Mouse (Mus musculus) embryonic stem cell, embryonic (primary cell): ENCODE results near the gene Gm8362.
"Not testable (repeated sequence)": the region's sequence is repeated elsewhere in the genome, so short reads cannot be mapped to it uniquely, and the experiment has no call there.

Experiments used
- CTCF ChIA-PET, 4 experiments: fragments of 300-600 bp in 2 of 4; fragments of 350-600 bp in 2 of 4; sonication (Branson Sonifier 250); formaldehyde crosslinking; loops; one replicate each; lab custom pipeline; 2022; ENCODE audit warnings: inconsistent platforms in 2 of 4; lab: Charles Lee
- POLR2A ChIA-PET, 4 experiments: fragments of 300-600 bp in 2 of 4; fragments of 350-600 bp in 2 of 4; sonication (Branson Sonifier 250); formaldehyde crosslinking; loops; one replicate each; lab custom pipeline; 2022; ENCODE audit warnings: antibody characterized with exemption in 4 of 4, inconsistent platforms in 1 of 4; lab: Charles Lee

The Gm8362 gene

DNA sequence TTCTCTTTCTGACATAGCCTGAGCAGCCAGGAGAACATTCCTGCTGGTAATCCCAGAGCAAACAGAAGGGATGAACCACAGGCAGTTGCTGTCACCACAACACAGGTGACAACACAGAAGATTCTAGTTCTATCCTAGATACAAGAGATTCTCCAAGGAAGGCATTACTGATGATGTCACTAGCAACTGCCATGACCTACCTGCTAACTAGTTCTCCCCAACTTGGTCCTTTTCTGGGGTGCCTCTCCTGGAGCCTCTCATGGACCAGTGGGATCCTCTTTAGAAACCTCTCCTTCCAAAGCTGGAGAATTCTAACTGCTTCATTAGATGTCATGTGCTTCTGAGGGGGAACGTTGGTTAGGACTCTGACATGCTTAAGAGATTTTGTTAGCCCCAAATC, at the start of gene Gm8362:
Gene Gm8362, minus strand, starts transcription at position 101 of the 400 bp plus-strand sequence.
- CTCF ChIA-PET, POLR2A ChIA-PET: not testable (repeated sequence)

DNA sequence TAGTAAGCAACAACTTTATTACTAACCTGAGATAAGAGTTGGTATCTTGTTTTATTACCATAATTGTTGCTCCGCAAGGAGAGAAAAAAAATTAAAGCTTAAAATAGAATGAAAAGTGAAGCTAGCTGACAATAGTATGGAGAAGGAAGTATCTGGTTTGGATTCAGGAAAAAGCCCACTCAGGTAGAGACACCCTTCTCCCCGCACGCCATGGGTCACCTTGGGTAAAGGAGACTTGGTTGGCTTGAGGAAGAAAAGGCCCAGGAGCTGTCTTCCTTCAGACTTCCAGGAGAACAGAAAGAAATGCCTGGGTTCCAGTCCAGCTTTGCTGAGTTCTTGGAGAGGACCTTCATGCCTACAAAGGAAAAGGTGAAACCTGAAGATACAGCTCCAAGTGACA, 49.1 kb upstream of the Gm8362 start:
- POLR2A ChIA-PET, CTCF ChIA-PET: not testable (repeated sequence)

DNA sequence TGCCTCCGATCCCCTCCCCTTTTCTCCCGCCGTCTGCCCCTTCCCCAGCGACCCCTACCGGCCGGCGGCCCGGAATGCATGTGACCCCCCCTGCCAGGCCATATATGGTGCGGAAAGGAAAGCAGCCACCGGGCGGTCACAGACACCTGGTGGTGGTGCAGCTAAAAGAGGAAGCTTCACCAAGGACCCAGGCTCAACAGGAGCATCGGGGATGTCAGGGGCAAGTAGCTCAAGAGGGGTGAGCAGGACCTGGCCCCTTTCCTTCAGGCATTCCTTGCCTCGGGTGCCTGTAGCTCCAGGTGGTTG, 17.0 kb downstream of the Gm8362 start:
- POLR2A ChIA-PET, CTCF ChIA-PET: not testable (repeated sequence)

DNA sequence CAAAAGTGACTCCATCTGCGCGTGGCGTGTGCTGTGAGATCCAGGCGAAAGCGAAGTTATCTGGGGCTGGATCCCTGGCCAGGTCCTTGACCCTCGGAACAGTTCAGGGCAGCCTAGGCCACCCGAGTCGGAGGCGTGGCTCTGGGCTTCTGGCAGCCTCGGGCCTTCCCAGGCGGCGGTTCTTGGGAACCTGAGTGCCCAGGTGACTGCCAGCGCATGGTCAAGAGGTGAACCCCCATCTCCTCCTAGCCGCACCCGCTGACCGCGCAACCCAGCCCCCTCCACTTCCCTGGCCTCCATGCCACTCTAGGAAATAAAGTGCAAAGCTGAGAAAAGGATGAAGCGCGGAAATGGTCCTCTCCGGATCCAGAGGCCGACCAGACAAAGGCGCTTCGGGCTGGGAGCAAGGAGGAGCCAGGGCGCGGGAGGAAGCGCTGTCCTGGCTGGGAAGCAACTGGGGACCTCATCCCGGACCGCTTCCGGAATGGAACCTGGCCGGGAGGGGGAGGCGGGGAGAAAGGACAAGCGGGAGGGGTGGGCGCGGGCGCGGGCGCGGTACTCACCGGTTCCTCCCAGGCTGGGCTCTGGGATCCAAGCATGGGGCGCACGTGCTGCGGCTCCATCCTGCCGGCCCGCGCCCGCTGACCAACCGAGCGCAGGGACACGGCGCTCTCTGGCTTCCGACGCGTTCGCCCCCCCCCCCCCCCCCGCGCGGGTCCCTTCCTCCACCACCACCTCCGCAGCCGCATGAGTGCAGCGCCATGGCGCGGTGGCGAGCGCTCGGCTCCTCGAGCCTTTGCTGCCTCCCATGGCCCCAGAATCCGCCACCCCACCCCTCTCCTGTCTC, 17.6 kb downstream of the Gm8362 start:
- POLR2A ChIA-PET, CTCF ChIA-PET: not testable (repeated sequence)

DNA sequence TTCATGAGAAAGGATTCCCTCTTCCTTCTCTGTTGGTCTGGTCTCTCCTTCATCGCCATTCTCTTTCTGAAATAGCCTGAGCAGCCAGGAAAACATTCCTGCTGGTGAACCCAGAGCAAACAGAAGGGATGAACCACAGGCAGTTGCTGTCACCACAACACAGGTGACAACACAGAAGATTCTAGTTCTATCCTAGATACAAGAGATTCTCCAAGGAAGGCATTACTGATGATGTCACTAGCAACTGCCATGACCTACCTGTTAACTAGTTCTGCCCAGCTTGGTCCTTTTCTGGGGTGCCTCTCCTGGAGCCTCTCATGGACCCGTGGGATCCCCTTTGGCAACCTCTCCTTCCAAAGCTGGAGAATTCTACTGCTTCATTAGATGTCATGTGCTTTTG, 32.0 kb downstream of the Gm8362 start, which contains the start of gene Gm3636:
Gene Gm3636, minus strand, starts transcription at position 101 of the 400 bp plus-strand sequence.
- POLR2A ChIA-PET, CTCF ChIA-PET: not testable (repeated sequence)

DNA sequence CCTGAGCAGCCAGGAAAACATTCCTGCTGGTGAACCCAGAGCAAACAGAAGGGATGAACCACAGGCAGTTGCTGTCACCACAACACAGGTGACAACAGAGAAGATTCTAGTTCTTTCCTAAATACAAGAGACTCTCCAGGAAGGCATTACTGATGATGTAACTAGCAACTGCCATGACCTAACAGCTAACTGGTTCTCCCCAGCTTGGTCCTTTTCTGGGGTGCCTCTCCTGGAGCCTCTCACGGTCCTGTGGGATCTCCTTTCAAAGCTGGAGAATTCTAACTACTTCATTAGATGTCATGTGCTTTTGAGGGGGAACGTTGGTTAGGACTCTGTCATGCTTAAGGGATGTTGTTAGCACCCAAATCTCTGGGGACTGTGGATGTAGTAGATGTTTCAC, 54.1 kb downstream of the Gm8362 start, which contains the start of gene Gm8050:
Gene Gm8050, minus strand, starts transcription at position 101 of the 400 bp plus-strand sequence.
- CTCF ChIA-PET: not testable (repeated sequence)

More for the DNA sequence above, 54.1 kb downstream of the Gm8362 start, which contains the start of gene Gm8050:
- POLR2A ChIA-PET: not testable (repeated sequence)
